Mouse (Mus musculus): ENCODE measurements at regions not wholly inside any gene's neighbourhood (a gene's known extent, or its start where the extent isn't known, plus 50 kb on each side); places are given as distances from the start of the nearest gene placed in this dataset.

- no peak for DNase-seq (ENCODE audit: low spot score)
Measured at GRCm38 (mm10) chr1:94221006-94221405, 168.7 kb upstream of the Pdcd1 start.

- no peak for DNase-seq (ENCODE audit: low spot score)
Measured at GRCm38 (mm10) chr1:94217407-94217806, 165.1 kb upstream of the Pdcd1 start.

- no peak for DNase-seq (ENCODE audit: low spot score)
Measured at GRCm38 (mm10) chr1:94208929-94209328, 156.6 kb upstream of the Pdcd1 start.

- DNase-seq (ENCODE audit: low spot score), result no peak
Measured at GRCm38 (mm10) chr1:94207859-94208258, 155.5 kb upstream of the Pdcd1 start.

- DNase-seq (ENCODE audit: low spot score), result no peak
Measured at GRCm38 (mm10) chr1:94203281-94203680, 150.9 kb upstream of the Pdcd1 start.

GRCm38 (mm10) chr1:94183876-94184275 lies 131.5 kb upstream of the Pdcd1 start:
- DNase-seq (ENCODE audit: low spot score), result no peak

- DNase-seq (ENCODE audit: low spot score), result no peak
Measured at GRCm38 (mm10) chr1:94149958-94150357, 97.6 kb upstream of the Pdcd1 start.

- no peak for DNase-seq (ENCODE audit: low spot score)
Measured at GRCm38 (mm10) chr1:94147015-94147414, 94.7 kb upstream of the Pdcd1 start.

GRCm38 (mm10) chr1:94140518-94140917 lies 88.2 kb upstream of the Pdcd1 start:
- no peak for DNase-seq (ENCODE audit: low spot score)

- DNase-seq (ENCODE audit: low spot score), result peak; percentile 8
Measured at GRCm38 (mm10) chr1:94139445-94140062, 87.2 kb upstream of the Pdcd1 start.

GRCm38 (mm10) chr1:94136731-94137130 lies 84.4 kb upstream of the Pdcd1 start:
- DNase-seq (ENCODE audit: low spot score), result no peak

All from embryo, embryonic 10 days (tissue).